17 mouse cellular contexts compared by ENCODE assay signal in the genomic region with DNA sequence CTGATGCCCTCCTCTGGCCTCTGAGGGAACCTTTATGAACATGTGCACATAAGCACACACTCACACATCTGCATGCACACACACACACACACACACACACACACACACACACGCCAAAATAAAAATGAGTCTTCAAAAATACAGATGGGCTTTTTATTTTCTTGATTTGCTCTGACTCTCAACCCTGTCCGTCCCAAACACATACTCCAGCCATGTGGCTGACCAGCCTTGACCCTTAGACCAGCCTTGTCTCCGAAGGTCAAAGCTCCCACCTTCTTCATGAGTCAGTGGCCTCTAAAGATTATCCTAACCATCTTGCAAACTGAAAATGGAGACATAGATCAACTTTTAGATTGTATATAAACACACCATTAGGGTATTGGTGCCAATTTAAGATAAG. TPM values are rescaled to one million over a fixed set of nuclear protein-coding genes. Genes with fewer than 3 reads are reported as not detected.
"Had no signal": no experiment of that assay in that cellular context is flagged by ENCODE, and none has a peak within 500 bp of the region (broad histone marks: within the 10 kb centered on the region; RNA-seq: fewer than 3 reads in every experiment).

No protein-coding gene starts in this region.

- H3K36me3 ChIP-seq: limb, embryonic 12.5 days; midbrain, embryonic 13.5 days had no signal

- DNase-seq: kidney, adult 8-10 months; kidney, postnatal 25 days; lung, adult 18-20 months; lung, postnatal 36 days; right cerebral cortex, postnatal 14 days; thymus, postnatal 4 days had no signal

- H3K4me2 ChIP-seq: limb, embryonic 12.5 days; midbrain, embryonic 13.5 days had no signal

- H3K4me3 ChIP-seq: layer of hippocampus, adult 2 months; limb, embryonic 12.5 days; midbrain, embryonic 13.5 days had no signal

- H3K27me3 ChIP-seq: limb, embryonic 12.5 days; midbrain, embryonic 13.5 days had no signal

- H3K27ac ChIP-seq: layer of hippocampus, adult 2 months; limb, embryonic 12.5 days; midbrain, embryonic 13.5 days; stomach, postnatal 0 days had no signal

- ATAC-seq: midbrain, embryonic 13.5 days had no signal

- H3K9ac ChIP-seq: limb, embryonic 12.5 days; midbrain, embryonic 13.5 days had no signal

- H3K9me3 ChIP-seq: limb, embryonic 12.5 days; midbrain, embryonic 13.5 days had no signal

RNA-seq across cellular contexts. Expression of gene Uox, which starts 0.6 kb away (rescaled TPM):
- total RNA-seq: megakaryocyte progenitor cell, adult 5-6 weeks; midbrain, postnatal 0 days had no signal
- polyA plus RNA-seq: limb, embryonic 12.5 days; midbrain, embryonic 13.5 days; neural tube, embryonic 14.5 days had no signal

RNA-seq across cellular contexts. Expression of gene Dnase2b, which starts 45.8 kb away (rescaled TPM):
- total RNA-seq: layer of hippocampus, adult 2 months; layer of hippocampus, postnatal 10 days; left cerebral cortex, postnatal 36 days; megakaryocyte progenitor cell, adult 5-6 weeks; midbrain, postnatal 0 days had no signal
- polyA plus RNA-seq: kidney, embryonic 16.5 days; limb, embryonic 12.5 days; lung, embryonic 16.5 days; midbrain, embryonic 13.5 days; midbrain, postnatal 0 days; neural tube, embryonic 14.5 days; stomach, postnatal 0 days had no signal
